Mouse (Mus musculus) brain, embryonic 14.5 days (tissue): ENCODE measurements around the gene Naif1.

ENCODE experiments used
- CTCF ChIP-seq: fragments of 200-500 bp; IDR thresholded peaks from 2 replicates; pipeline ENCODE4 v1.5.1; 2012; ENCODE audit warnings: inconsistent platforms, mild to moderate bottlenecking, moderate library complexity, borderline replicate concordance; ENCODE audit not compliant: insufficient read depth, insufficient read length; ENCODE audit errors: extremely low read depth
- POLR2A ChIP-seq: fragments of 200-500 bp; IDR thresholded peaks from 2 replicates; pipeline ENCODE4 v1.6.1; 2012; ENCODE audit warnings: mild to moderate bottlenecking, inconsistent platforms, borderline replicate concordance; ENCODE audit not compliant: poor library complexity, insufficient read depth, insufficient read length, severe bottlenecking; ENCODE audit errors: extremely low read depth

DNA sequence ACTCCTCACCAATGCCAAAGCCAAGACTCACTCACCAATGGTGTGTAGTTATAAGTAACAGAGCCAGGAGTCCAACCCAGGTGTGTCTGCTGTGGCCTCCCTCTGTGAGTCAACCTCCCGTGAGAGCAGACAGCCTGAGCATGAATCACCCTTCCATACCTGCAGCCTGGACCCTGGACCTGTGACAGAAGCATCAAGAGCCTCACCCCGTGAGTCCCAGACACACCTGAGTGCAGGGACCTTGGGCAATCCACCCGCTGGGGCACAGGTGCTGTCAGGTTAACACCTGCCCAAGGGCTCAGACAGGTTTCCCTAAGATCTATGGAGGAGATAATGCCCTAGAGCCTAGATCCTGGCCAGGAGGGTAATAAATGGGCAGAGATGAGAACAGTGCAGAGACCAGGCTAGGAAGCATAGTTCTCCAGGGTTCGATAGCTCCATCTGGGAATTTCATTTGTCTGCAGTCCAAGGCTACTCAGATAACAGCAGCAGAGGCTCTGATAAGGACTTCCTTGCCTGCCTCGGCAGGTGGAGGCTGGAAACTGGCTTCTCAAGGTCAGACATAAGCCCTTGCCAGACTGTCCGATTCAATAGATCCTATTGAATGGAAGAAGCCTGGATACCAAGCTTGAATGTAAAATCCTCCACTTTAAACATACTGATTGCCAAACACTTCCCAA is 20.9 kb downstream of the Naif1 start:
- no peak for TF ChIP-seq CTCF
- no peak for TF ChIP-seq POLR2A
